Comparison of ENCODE assay signal across 20 mouse cellular contexts in genomic region chr10:59889339-59889738, GRCm38 (mm10). TPM values are rescaled to one million over a fixed set of nuclear protein-coding genes. Genes with fewer than 3 reads are reported as not detected.
DNase-seq lines count a peak whose midpoint lies in the region; ATAC-seq and TF ChIP-seq lines count a peak whose summit lies in the region.
"Had no signal": no experiment of that assay in that cellular context is flagged by ENCODE, and none has a peak within 500 bp of the region (broad histone marks: within the 10 kb centered on the region; RNA-seq: fewer than 3 reads in every experiment).

No protein-coding gene starts in this region.

- DNase-seq in liver, embryonic 11.5 days (ENCODE audit: low spot score), result no peak
- peak; percentile 43 for DNase-seq in lung, postnatal 0 days (ENCODE audit: low spot score)
- DNase-seq in lung, postnatal 10 days, result no peak
- no peak for DNase-seq in thymus, adult 18-20 months
- DNase-seq in ovary, postnatal 10 days (ENCODE audit: low spot score), result no peak
- DNase-seq: adrenal gland, postnatal 14 days; cerebellum, adult 8-10 months; gastrocnemius, postnatal 10 days; heart, adult 18-20 months; kidney, adult 2 months; midbrain, embryonic 14.5 days had no signal

- no peak for TF ChIP-seq EP300 in lung, postnatal 0 days (IDR thresholded peaks at IDR 0.05)

- H3K9me3 ChIP-seq in liver, embryonic 12.5 days (replicated peaks), result no peaks in the 10 kb centered on the region
- no peaks in the 10 kb centered on the region for H3K9me3 ChIP-seq in liver, embryonic 11.5 days (ENCODE audit: control insufficient read depth, low read length)
- H3K9me3 ChIP-seq in lung, postnatal 0 days (ENCODE audit: low read length), result no peaks in the 10 kb centered on the region
- H3K9me3 ChIP-seq: embryonic facial prominence, embryonic 15.5 days; hindbrain, embryonic 15.5 days; megakaryocyte, embryonic 14.5 days had no signal

- H3K27me3 ChIP-seq in liver, embryonic 12.5 days (replicated peaks), result no peaks in the 10 kb centered on the region
- H3K27me3 ChIP-seq in liver, embryonic 11.5 days (replicated peaks; ENCODE audit: control insufficient read depth, insufficient read depth, low read length), result no peaks in the 10 kb centered on the region
- H3K27me3 ChIP-seq in lung, postnatal 0 days (replicated peaks; ENCODE audit: insufficient read depth, low read length), result no peaks in the 10 kb centered on the region
- H3K27me3 ChIP-seq: embryonic facial prominence, embryonic 15.5 days; hindbrain, embryonic 15.5 days; megakaryocyte, embryonic 14.5 days had no signal

- no peak overlapping the region for H3K9ac ChIP-seq in liver, embryonic 12.5 days
- no peak overlapping the region for H3K9ac ChIP-seq in liver, embryonic 11.5 days (ENCODE audit: low read depth, low read length)
- no peak overlapping the region for H3K9ac ChIP-seq in lung, postnatal 0 days (replicated peaks; ENCODE audit: low read depth)
- H3K9ac ChIP-seq: embryonic facial prominence, embryonic 15.5 days; hindbrain, embryonic 15.5 days; liver, embryonic 14.5 days had no signal

- TF ChIP-seq CTCF in lung, postnatal 0 days (IDR thresholded peaks at IDR 0.05), result no peak
- TF ChIP-seq CTCF in bone marrow, adult 2 months (IDR thresholded peaks at IDR 0.05; ENCODE audit: control insufficient read depth, insufficient read depth, low read length), result no peak

- no peak overlapping the region for H3K4me3 ChIP-seq in liver, embryonic 12.5 days
- H3K4me3 ChIP-seq in liver, embryonic 11.5 days (ENCODE audit: low read depth, low read length), result no peak overlapping the region
- no peak overlapping the region for H3K4me3 ChIP-seq in lung, postnatal 0 days (ENCODE audit: low read depth, low read length)
- H3K4me3 ChIP-seq in bone marrow, adult 2 months (replicated peaks; ENCODE audit: control insufficient read depth, low read depth, low read length), result no peak overlapping the region
- H3K4me3 ChIP-seq: embryonic facial prominence, embryonic 15.5 days; hindbrain, embryonic 15.5 days; megakaryocyte, embryonic 14.5 days had no signal

- 69% methylated on average over 7 of the region's 7 CpGs for WGBS in liver, embryonic 12.5 days (ENCODE audit: insufficient replicate concordance)
- WGBS in liver, embryonic 11.5 days, result 75% methylated on average over 7 of the region's 7 CpGs
- WGBS in lung, postnatal 0 days, result 57% methylated on average over 7 of the region's 7 CpGs
- WGBS in bone marrow, adult 2 months, result 51% methylated on average over 7 of the region's 7 CpGs

- H3K4me1 ChIP-seq in liver, embryonic 12.5 days, result peaks cover 52% of the 10 kb centered on the region
- H3K4me1 ChIP-seq in liver, embryonic 11.5 days (replicated peaks; ENCODE audit: control insufficient read depth, insufficient read depth, low read length), result peaks cover 24% of the 10 kb centered on the region
- H3K4me1 ChIP-seq in lung, postnatal 0 days (ENCODE audit: insufficient read depth, low read depth, low read length), result no peaks in the 10 kb centered on the region
- H3K4me1 ChIP-seq in bone marrow, adult 2 months (ENCODE audit: control insufficient read depth, insufficient read depth, low read length), result peaks cover 11% of the 10 kb centered on the region

- no peak overlapping the region for H3K4me2 ChIP-seq in liver, embryonic 12.5 days
- H3K4me2 ChIP-seq in liver, embryonic 11.5 days, result no peak overlapping the region
- H3K4me2 ChIP-seq in lung, postnatal 0 days (replicated peaks; ENCODE audit: low read depth, low read length), result no peak overlapping the region
- H3K4me2 ChIP-seq: embryonic facial prominence, embryonic 15.5 days; hindbrain, embryonic 15.5 days had no signal

- H3K36me3 ChIP-seq in liver, embryonic 12.5 days, result peaks cover 67% of the 10 kb centered on the region
- peaks cover 19% of the 10 kb centered on the region for H3K36me3 ChIP-seq in liver, embryonic 11.5 days (ENCODE audit: control insufficient read depth, insufficient read depth, low read length)
- peaks cover 16% of the 10 kb centered on the region for H3K36me3 ChIP-seq in lung, postnatal 0 days (ENCODE audit: insufficient read depth, low read length)

- no peak for TF ChIP-seq POLR2A in bone marrow, adult 2 months (IDR thresholded peaks at IDR 0.05; ENCODE audit: borderline replicate concordance, control insufficient read depth, low read depth, low read length)

- no peak for ATAC-seq in liver, embryonic 12.5 days
- ATAC-seq in liver, embryonic 11.5 days (replicated peaks; ENCODE audit: low FRiP score), result no peak
- peak; percentile 40 for ATAC-seq in lung, postnatal 0 days
- peak; percentile 11 for ATAC-seq in megakaryocyte, adult 5-6 weeks (ENCODE audit: poor library complexity, severe bottlenecking)
- ATAC-seq: forebrain, embryonic 16.5 days had no signal

- peak overlapping the region; percentile 29; the same call in 1 of the 2 replicates for H3K27ac ChIP-seq in liver, embryonic 12.5 days
- no peak overlapping the region for H3K27ac ChIP-seq in liver, embryonic 11.5 days (ENCODE audit: low read depth, low read length)
- peak overlapping the region; percentile 43; the same call in 1 of the 2 replicates for H3K27ac ChIP-seq in lung, postnatal 0 days (ENCODE audit: low read length)
- 0 out of 2 replicates have a peak overlapping the region, but pooled peaks have one; percentile 50 for H3K27ac ChIP-seq in bone marrow, adult 2 months (ENCODE audit: control insufficient read depth, insufficient read depth, low read depth, low read length, poor library complexity)
- H3K27ac ChIP-seq: embryonic facial prominence, embryonic 15.5 days; hindbrain, embryonic 15.5 days; kidney, postnatal 0 days; liver, embryonic 14.5 days had no signal

RNA-seq across cellular contexts. Expression of gene Dnajb12, which starts 10.0 kb away (rescaled TPM):
- 18.0 and 18.7 TPM in 2 replicates for polyA plus RNA-seq in liver, embryonic 12.5 days (2016; fragmentation: Nextera tagmentation; extraction: Ambion mirVana)
- polyA plus RNA-seq in liver, embryonic 11.5 days (2014; fragmentation: Nextera tagmentation; extraction: Ambion mirVana), result 27.4 and 30.2 TPM in 2 replicates
- polyA plus RNA-seq in lung, postnatal 0 days (2015; fragmentation: Nextera tagmentation; extraction: Ambion mirVana), result 19.8 and 24.4 TPM in 2 replicates
- polyA plus RNA-seq in bone marrow, adult 2 months (2011; ENCODE audit: insufficient read depth, insufficient read length, low replicate concordance, missing spikeins), result 15.4 and 20.5 TPM in 2 replicates
- 21.9 and 26.0 TPM in 2 replicates for total RNA-seq in megakaryocyte, adult 5-6 weeks (2015)
- total RNA-seq in megakaryocyte, adult 5-6 weeks (2017), result 17.3 and 18.5 TPM in 2 replicates

Comparison
In these comparisons a context has a peak if more than half of its experiments do, and no peak if none do; other contexts are left out.
1. ATAC-seq: peak in lung, postnatal 0 days (single experiment) and megakaryocyte, adult 5-6 weeks (single experiment); none in liver, embryonic 12.5 days (single experiment) and liver, embryonic 11.5 days (single experiment).